ENCODE assay signal across 9 mouse cellular contexts in genomic region chr7:80405188-80405695, GRCm38 (mm10). TPM values are rescaled to one million over a fixed set of nuclear protein-coding genes. Genes with fewer than 3 reads are reported as not detected.
DNase-seq lines count a peak whose midpoint lies in the region; ATAC-seq and TF ChIP-seq lines count a peak whose summit lies in the region.
"Had no signal": no experiment of that assay in that cellular context is flagged by ENCODE, and none has a peak within 500 bp of the region (broad histone marks: within the 10 kb centered on the region; RNA-seq: fewer than 3 reads in every experiment).

Furin (minus strand) TSS chr7:80405436.

- no peak for DNase-seq in kidney, postnatal 0 days (ENCODE audit: low spot score)
- no peak for DNase-seq in kidney, postnatal 25 days
- no peak for DNase-seq in adrenal gland, postnatal 14 days
- DNase-seq in heart, embryonic 10.5 days (ENCODE audit: low spot score) = no peak
- DNase-seq in hindbrain, postnatal 0 days (ENCODE audit: low spot score) = no peak
- DNase-seq in thymus, postnatal 36 days = no peak
- no peak for DNase-seq in thymus, postnatal 0 days (ENCODE audit: low spot score)

- no peaks in the 10 kb centered on the region for H3K27me3 ChIP-seq in kidney, postnatal 0 days (ENCODE audit: insufficient read depth, low read length)
- H3K27me3 ChIP-seq in heart, embryonic 10.5 days (ENCODE audit: insufficient read depth, poor library complexity, severe bottlenecking) = no peaks in the 10 kb centered on the region
- peaks cover 80% of the 10 kb centered on the region for H3K27me3 ChIP-seq in liver, embryonic 15.5 days
- no peaks in the 10 kb centered on the region for H3K27me3 ChIP-seq in hindbrain, postnatal 0 days (ENCODE audit: insufficient read depth, low read length)

- TF ChIP-seq CTCF in kidney, postnatal 0 days (IDR thresholded peaks at IDR 0.05; ENCODE audit: low read depth) = no peak
- no peak for TF ChIP-seq CTCF in hindbrain, postnatal 0 days (IDR thresholded peaks at IDR 0.05; ENCODE audit: low read depth)

- H3K9ac ChIP-seq in kidney, postnatal 0 days (ENCODE audit: low read depth, low read length) = no peak within 1 kb of the TSS
- H3K9ac ChIP-seq in liver, embryonic 15.5 days = no peak within 1 kb of the TSS
- H3K9ac ChIP-seq in hindbrain, postnatal 0 days (replicated peaks; ENCODE audit: low read length) = no peak within 1 kb of the TSS
- H3K9ac ChIP-seq: neural tube, embryonic 12.5 days had no signal

- peaks cover 13% of the 10 kb centered on the region for H3K4me1 ChIP-seq in kidney, postnatal 0 days (replicated peaks; ENCODE audit: insufficient read depth, low read length)
- peaks cover 63% of the 10 kb centered on the region for H3K4me1 ChIP-seq in heart, embryonic 10.5 days
- peaks cover 38% of the 10 kb centered on the region for H3K4me1 ChIP-seq in liver, embryonic 15.5 days (replicated peaks)
- H3K4me1 ChIP-seq in hindbrain, postnatal 0 days (ENCODE audit: insufficient read depth, low read length) = peaks cover 13% of the 10 kb centered on the region

- no peak within 1 kb of the TSS for H3K4me2 ChIP-seq in kidney, postnatal 0 days (ENCODE audit: low read length)
- peak within 1 kb of the TSS; percentile 1; the same call in 1 of the 2 replicates for H3K4me2 ChIP-seq in liver, embryonic 15.5 days
- H3K4me2 ChIP-seq in hindbrain, postnatal 0 days (ENCODE audit: low read depth, low read length) = no peak within 1 kb of the TSS
- H3K4me2 ChIP-seq: neural tube, embryonic 12.5 days had no signal

- H3K36me3 ChIP-seq in kidney, postnatal 0 days (ENCODE audit: insufficient read depth, low read length) = no peaks in the 10 kb centered on the region
- H3K36me3 ChIP-seq in heart, embryonic 10.5 days = no peaks in the 10 kb centered on the region
- H3K36me3 ChIP-seq in liver, embryonic 15.5 days (replicated peaks) = no peaks in the 10 kb centered on the region
- no peaks in the 10 kb centered on the region for H3K36me3 ChIP-seq in hindbrain, postnatal 0 days (ENCODE audit: insufficient read depth, low read length)
- H3K36me3 ChIP-seq: neural tube, embryonic 12.5 days had no signal

- H3K4me3 ChIP-seq in kidney, postnatal 0 days (replicated peaks; ENCODE audit: low read depth, low read length) = no peak within 1 kb of the TSS
- no peak within 1 kb of the TSS for H3K4me3 ChIP-seq in heart, embryonic 10.5 days
- no peak within 1 kb of the TSS for H3K4me3 ChIP-seq in liver, embryonic 15.5 days (replicated peaks)
- H3K4me3 ChIP-seq in hindbrain, postnatal 0 days (ENCODE audit: low read length) = no peak within 1 kb of the TSS
- H3K4me3 ChIP-seq: neural tube, embryonic 12.5 days had no signal

- 75% methylated on average over 9 of the region's 9 CpGs for WGBS in kidney, postnatal 0 days
- WGBS in heart, embryonic 10.5 days = 68% methylated on average over 9 of the region's 9 CpGs
- WGBS in liver, embryonic 15.5 days (ENCODE audit: insufficient replicate concordance) = 57% methylated on average over 9 of the region's 9 CpGs
- WGBS in hindbrain, postnatal 0 days = 75% methylated on average over 9 of the region's 9 CpGs

- no peak for ATAC-seq in kidney, postnatal 0 days (replicated peaks; ENCODE audit: low FRiP score, low read depth)
- ATAC-seq in liver, embryonic 15.5 days (ENCODE audit: insufficient read depth) = no peak
- no peak for ATAC-seq in hindbrain, postnatal 0 days

- H3K9me3 ChIP-seq in kidney, postnatal 0 days (replicated peaks; ENCODE audit: low read length) = no peaks in the 10 kb centered on the region
- H3K9me3 ChIP-seq in heart, embryonic 10.5 days = no peaks in the 10 kb centered on the region
- no peaks in the 10 kb centered on the region for H3K9me3 ChIP-seq in liver, embryonic 15.5 days (replicated peaks)
- no peaks in the 10 kb centered on the region for H3K9me3 ChIP-seq in hindbrain, postnatal 0 days (ENCODE audit: low read length)
- H3K9me3 ChIP-seq: neural tube, embryonic 12.5 days had no signal

- no peak within 1 kb of the TSS for H3K27ac ChIP-seq in kidney, postnatal 0 days
- H3K27ac ChIP-seq in heart, embryonic 10.5 days = peak within 1 kb of the TSS; percentile 76
- no peak within 1 kb of the TSS for H3K27ac ChIP-seq in liver, embryonic 15.5 days (replicated peaks)
- H3K27ac ChIP-seq in hindbrain, postnatal 0 days = no peak within 1 kb of the TSS
- H3K27ac ChIP-seq: neural tube, embryonic 12.5 days had no signal

RNA-seq across cellular contexts. Expression of gene Furin, which starts in this region (rescaled TPM):
- polyA plus RNA-seq in kidney, postnatal 0 days (2015; fragmentation: Nextera tagmentation; extraction: Ambion mirVana) = 20.8 and 22.9 TPM in 2 replicates
- total RNA-seq in adrenal gland, postnatal 14 days (2021) = 138 and 140 TPM in 2 replicates
- 18.1 and 20.7 TPM in 2 replicates for polyA plus RNA-seq in heart, embryonic 10.5 days (2016; fragmentation: Nextera tagmentation; extraction: Ambion mirVana)
- 8.0 and 9.8 TPM in 2 replicates for polyA plus RNA-seq in liver, embryonic 15.5 days (2015; fragmentation: Nextera tagmentation; extraction: Ambion mirVana)
- total RNA-seq in hindbrain, postnatal 0 days (2014; rRNA removed) = 25.4 and 25.9 TPM in 2 replicates
- polyA plus RNA-seq in hindbrain, postnatal 0 days (2015; fragmentation: Nextera tagmentation; extraction: Ambion mirVana) = 6.6 and 6.8 TPM in 2 replicates
- 6.8 and 9.1 TPM in 2 replicates for polyA plus RNA-seq in thymus, postnatal 0 days (2015; fragmentation: Nextera tagmentation; extraction: Ambion mirVana)
